Mouse (Mus musculus) CH12.LX (cell line): ENCODE results near the gene Rpl18. TPM values are rescaled to one million over a fixed set of nuclear protein-coding genes. Genes with fewer than 3 reads are reported as not detected.

Experiments used
- DNase-seq: peaks from one replicate; pipeline ENCODE4 v3.0.0-alpha.2; 2013; ENCODE audit errors: extremely low read depth
- H3K27ac ChIP-seq: 2 replicates; pipeline ENCODE4 v1.5.1; 2012; ENCODE audit warnings: low read depth, mild to moderate bottlenecking, control low read depth, moderate library complexity; ENCODE audit not compliant: insufficient read depth
- H3K27me3 ChIP-seq: replicated peaks from 2 replicates; pipeline ENCODE3; 2012; ENCODE audit warnings: inconsistent platforms
- H3K36me3 ChIP-seq, 2 experiments: replicated peaks in 1 of 2; 2 replicates each; pipeline versions ENCODE3 to v1.6.1; 2012; ENCODE audit warnings: inconsistent platforms in 1 of 2, low read length in 1 of 2, mild to moderate bottlenecking in 1 of 2, mixed read lengths in 1 of 2, moderate library complexity in 1 of 2; ENCODE audit not compliant: control insufficient read depth in 1 of 2, insufficient read depth in 1 of 2
- H3K4me1 ChIP-seq, 2 experiments: 2 replicates each; pipeline ENCODE4 v1.6.1; 2012; ENCODE audit warnings: inconsistent platforms in 1 of 2, moderate library complexity in 1 of 2; ENCODE audit not compliant: insufficient read depth in 2 of 2, control insufficient read depth in 1 of 2
- H3K4me2 ChIP-seq: 2 replicates; pipeline ENCODE4 v1.6.1; 2012; ENCODE audit warnings: low read depth, mild to moderate bottlenecking, control low read depth; ENCODE audit not compliant: poor library complexity, insufficient read depth, severe bottlenecking
- H3K4me3 ChIP-seq, 3 experiments: fragments of 150-350 bp in 1 of 3; sonication (generic) in 1 of 3; replicated peaks in 1 of 3; 2 replicates each; pipeline versions ENCODE3 to v1.5.1; 2011 to 2012; ENCODE audit warnings: low read depth in 2 of 3, low read length in 2 of 3, mild to moderate bottlenecking in 2 of 3, moderate library complexity in 2 of 3, control low read depth in 1 of 3, improper control_type of control experiment in 1 of 3, inconsistent platforms in 1 of 3, mixed read lengths in 1 of 3; ENCODE audit not compliant: poor library complexity in 1 of 3
- H3K79me2 ChIP-seq: replicated peaks from 2 replicates; pipeline ENCODE4 v1.6.1; 2012; ENCODE audit warnings: mild to moderate bottlenecking, moderate library complexity; ENCODE audit not compliant: control insufficient read depth, poor library complexity, insufficient read depth, severe bottlenecking; ENCODE audit errors: extremely low read depth
- H3K9ac ChIP-seq: 2 replicates; pipeline ENCODE4 v1.6.1; 2012; ENCODE audit warnings: low read depth, mild to moderate bottlenecking, control low read depth, moderate library complexity; ENCODE audit not compliant: insufficient read depth
- H3K9me3 ChIP-seq: replicated peaks from 2 replicates; pipeline ENCODE3; 2012; ENCODE audit warnings: low read length, inconsistent platforms, mixed read lengths
- BHLHE40 ChIP-seq: IDR thresholded peaks from 2 replicates; pipeline ENCODE4 v1.6.1; 2011; ENCODE audit warnings: mild to moderate bottlenecking, low read depth, low read length, improper control_type of control experiment
- CHD1 ChIP-seq: IDR thresholded peaks from 2 replicates; pipeline ENCODE4 v1.6.1; 2012; ENCODE audit warnings: low read depth, low read length, improper control_type of control experiment, inconsistent platforms
- CTCF ChIP-seq, 2 experiments: IDR thresholded peaks in 1 of 2; conservative IDR thresholded peaks in 1 of 2; 2 replicates each; pipeline ENCODE4 v1.5.1; 2011 to 2012; ENCODE audit warnings: low read depth in 2 of 2, low read length in 2 of 2, improper control_type of control experiment in 1 of 2, inconsistent platforms in 1 of 2, mild to moderate bottlenecking in 1 of 2, moderate library complexity in 1 of 2
- E2F4 ChIP-seq: IDR thresholded peaks from 2 replicates; pipeline ENCODE4 v1.6.1; 2011; ENCODE audit warnings: low read depth, low read length, improper control_type of control experiment; ENCODE audit not compliant: insufficient replicate concordance
- HCFC1 ChIP-seq: IDR thresholded peaks from 2 replicates; pipeline ENCODE4 v1.6.1; 2012; ENCODE audit warnings: low read depth, mild to moderate bottlenecking, inconsistent platforms, low read length, improper control_type of control experiment
- IRF4 ChIP-seq: IDR thresholded peaks from 2 replicates; pipeline ENCODE4 v1.6.1; 2014; ENCODE audit warnings: low read depth, mild to moderate bottlenecking, inconsistent platforms, low read length, improper control_type of control experiment
- JUND ChIP-seq: conservative IDR thresholded peaks from 2 replicates; pipeline ENCODE4 v1.6.1; 2011; ENCODE audit warnings: low read depth, low read length, improper control_type of control experiment
- MAX ChIP-seq: IDR thresholded peaks from 2 replicates; pipeline ENCODE4 v1.6.1; 2011; ENCODE audit warnings: low read length, improper control_type of control experiment
- MAZ ChIP-seq: IDR thresholded peaks from 2 replicates; pipeline ENCODE4 v1.6.1; 2012; ENCODE audit warnings: low read depth, mild to moderate bottlenecking, inconsistent platforms, low read length, improper control_type of control experiment, moderate library complexity
- MXI1 ChIP-seq: IDR thresholded peaks from 2 replicates; pipeline ENCODE4 v1.6.1; 2011; ENCODE audit warnings: mild to moderate bottlenecking, low read depth, low read length, improper control_type of control experiment
- MYC ChIP-seq: IDR thresholded peaks from 2 replicates; pipeline ENCODE4 v1.6.1; 2011; ENCODE audit warnings: low read depth, mild to moderate bottlenecking, improper control_type of control experiment, low read length
- NELFE ChIP-seq: IDR thresholded peaks from 2 replicates; pipeline ENCODE4 v1.6.1; 2011; ENCODE audit warnings: low read depth, low read length, improper control_type of control experiment
- NRF1 ChIP-seq: IDR thresholded peaks from 2 replicates; pipeline ENCODE4 v1.6.1; 2014; ENCODE audit warnings: low read depth, mild to moderate bottlenecking, inconsistent platforms, low read length, improper control_type of control experiment, moderate library complexity
- POLR2AphosphoS2 ChIP-seq: IDR thresholded peaks from 2 replicates; pipeline ENCODE4 v1.6.1; 2011; ENCODE audit warnings: low read depth, low read length, improper control_type of control experiment
- RAD21 ChIP-seq: IDR thresholded peaks from 2 replicates; pipeline ENCODE4 v1.6.1; 2011; ENCODE audit warnings: low read depth, mild to moderate bottlenecking, low read length, improper control_type of control experiment, moderate library complexity
- SMC3 ChIP-seq: IDR thresholded peaks from 2 replicates; pipeline ENCODE4 v1.6.1; 2011; ENCODE audit warnings: low read depth, low read length, improper control_type of control experiment
- UBTF ChIP-seq: IDR thresholded peaks from 2 replicates; pipeline ENCODE4 v1.6.1; 2012; ENCODE audit warnings: low read depth, mild to moderate bottlenecking, inconsistent platforms, low read length, improper control_type of control experiment, moderate library complexity
- USF2 ChIP-seq: conservative IDR thresholded peaks from 2 replicates; pipeline ENCODE4 v1.6.1; 2011; ENCODE audit warnings: low read depth, low read length, improper control_type of control experiment
- dilution Hi-C: fragments of 300-500 bp; cut with MboI; formaldehyde crosslinking; loops from 2 replicates; pipeline ENCODE4 v1.14.3; 2020; ENCODE audit warnings: low sequenced_read_pairs; ENCODE audit not compliant: extremely low pct_unique_long_range_greater_than_20kb, extremely low pct_ligation_motif_present
- in situ Hi-C: fragments of 300-500 bp; cut with MboI; formaldehyde crosslinking; loops from 3 replicates; pipeline ENCODE4 v1.14.3; 2019; ENCODE audit warnings: low sequenced_read_pairs, low pct_ligation_motif_present, low pct_unique_long_range_greater_than_20kb, mixed read lengths
- polyA plus RNA-seq: library from polyadenylated mRNA; unstranded; fragments of >175 nt; gene quantifications from 2 replicates; pipeline ENCODE4 v1.2.1, GENCODE M21; 2012; ENCODE audit warnings: low read depth; ENCODE audit not compliant: insufficient read length
- total RNA-seq, 2 experiments: library from RNA; depleted of rRNA; stranded (reverse); fragments of 300-350 nt in 1 of 2; fragments of >200 nt in 1 of 2; gene quantifications; 2 replicates each; pipeline ENCODE4 v1.2.3; 2012 to 2014

Gene Rpl18
- total and polyA plus RNA-seq, 3 experiments, result 2,393 to 3,766 (median 3,204) TPM

DNA sequence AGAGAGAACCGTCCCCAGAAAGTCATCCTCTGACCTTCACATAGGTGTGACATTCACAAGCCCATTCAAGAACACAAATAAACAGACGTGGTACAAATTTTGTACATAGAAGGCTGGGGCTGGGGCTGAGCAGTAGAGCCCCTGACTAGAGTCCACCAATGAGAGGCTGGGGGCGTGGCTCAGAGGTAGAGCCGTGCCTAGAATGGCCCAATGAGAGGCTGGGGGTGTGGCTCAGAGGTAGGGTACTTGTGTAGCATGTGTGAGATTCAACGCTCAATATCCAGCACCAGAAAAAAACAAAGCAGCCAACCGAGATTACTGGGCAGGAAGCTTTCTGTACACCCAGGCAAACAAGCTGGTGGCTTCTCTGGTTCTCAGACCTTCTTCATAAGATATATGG, 40.4 kb downstream of the Rpl18 start:
- peaks cover 41% of the 10 kb centered on the region for H3K27me3 ChIP-seq
- no peak overlapping the region for H3K4me2 ChIP-seq
- dilution Hi-C loops, result no loop called here
- no peaks in the 10 kb centered on the region for H3K36me3 ChIP-seq
- no peak overlapping the region for H3K27ac ChIP-seq
- no peak for DNase-seq
- H3K4me1 ChIP-seq, result no peaks in the 10 kb centered on the region; a peak in 1 of 4 replicates
- no peak overlapping the region for H3K9ac ChIP-seq
- in situ Hi-C loops, result no loop called here
- H3K79me2 ChIP-seq, result no peaks in the 10 kb centered on the region
- TF ChIP-seq RAD21 (no peak), CHD1 (no peak)
- no peak overlapping the region for H3K4me3 ChIP-seq
- H3K9me3 ChIP-seq, result peaks cover 6% of the 10 kb centered on the region

GRCm38 (mm10) chr7:45759400-45759799, 44.1 kb downstream of the Rpl18 start:
- Histone ChIP-seq H3K79me2 (no peaks in the 10 kb centered on the region), H3K4me2 (no peak overlapping the region), H3K36me3 (no peaks in the 10 kb centered on the region), H3K9me3 (no peaks in the 10 kb centered on the region), H3K4me3 (no peak overlapping the region), H3K4me1 (no peaks in the 10 kb centered on the region), H3K27ac (no peak overlapping the region), H3K27me3 (peaks cover 50% of the 10 kb centered on the region), H3K9ac (no peak overlapping the region)
- TF ChIP-seq BHLHE40 (no peak), SMC3 (no peak), USF2 (no peak), MYC (no peak), UBTF (no peak), MXI1 (no peak)
- dilution Hi-C loops (no loop called here), in situ Hi-C loops (no loop called here)
- no peak for DNase-seq

- Histone ChIP-seq H3K4me2 (no peak overlapping the region), H3K27ac (no peak overlapping the region)
- in situ Hi-C loops, result no loop called here
- TF ChIP-seq HCFC1 (no peak), UBTF (no peak), E2F4 (no peak), POLR2AphosphoS2 (no peak), MAX (no peak), MAZ (no peak), CTCF (conservative IDR thresholded peaks at IDR 0.05 in 1 of 2, IDR thresholded peaks at IDR 0.05 in 1 of 2; ENCODE audit: low read depth in 2 of 2, low read length in 2 of 2) (no peak), IRF4 (no peak), NRF1 (no peak), NELFE (no peak), JUND (no peak), MYC (no peak)
- TF ChIP-seq, all 38 proteins: peak for 0
- Histone ChIP-seq H3K9me3 (no peaks in the 10 kb centered on the region), H3K27me3 (peaks cover 50% of the 10 kb centered on the region), H3K36me3 (no peaks in the 10 kb centered on the region), H3K9ac (no peak overlapping the region), H3K4me1 (0 out of 4 replicates have a peak, but pooled peaks cover 0 to under 1% of the 10 kb centered on the region in 2 experiments), H3K4me3 (no peak overlapping the region), H3K79me2 (no peaks in the 10 kb centered on the region)
- dilution Hi-C loops, result no loop called here
- DNase-seq, result no peak
These were observed 44.9 kb downstream of the Rpl18 start for GRCm38 (mm10) chr7:45760151-45760550.
